Mouse (Mus musculus): Measurements from ENCODE around the gene Tmco4.

The Tmco4 gene

DNA sequence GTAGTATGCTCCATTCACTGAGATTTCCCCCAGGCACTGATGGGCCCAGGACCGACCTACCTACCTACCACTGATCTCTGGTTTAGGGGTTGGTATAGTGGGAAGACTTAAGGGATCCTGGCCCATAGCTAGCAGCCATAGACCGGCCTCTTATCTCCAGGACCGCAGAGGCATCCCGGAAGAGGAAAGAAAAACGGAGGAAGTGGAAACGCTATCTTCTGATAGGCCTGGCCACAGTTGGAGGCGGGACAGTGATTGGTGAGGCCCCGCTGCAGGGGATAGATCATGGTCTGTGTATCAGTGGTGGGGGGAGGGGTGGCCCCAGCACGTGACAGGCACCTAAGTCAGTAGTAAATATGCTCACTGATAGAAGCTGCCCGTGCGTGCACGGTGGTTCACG, 46.7 kb downstream of the Tmco4 start:
- no peak for DNase-seq (ENCODE audit: low spot score)

GRCm38 (mm10) chr4:139020385-139020784, 47.7 kb downstream of the Tmco4 start:
- DNase-seq (ENCODE audit: low spot score) = no peak

GRCm38 (mm10) chr4:139024379-139024778, 51.7 kb downstream of the Tmco4 start:
- DNase-seq (ENCODE audit: low spot score) = no peak

DNA sequence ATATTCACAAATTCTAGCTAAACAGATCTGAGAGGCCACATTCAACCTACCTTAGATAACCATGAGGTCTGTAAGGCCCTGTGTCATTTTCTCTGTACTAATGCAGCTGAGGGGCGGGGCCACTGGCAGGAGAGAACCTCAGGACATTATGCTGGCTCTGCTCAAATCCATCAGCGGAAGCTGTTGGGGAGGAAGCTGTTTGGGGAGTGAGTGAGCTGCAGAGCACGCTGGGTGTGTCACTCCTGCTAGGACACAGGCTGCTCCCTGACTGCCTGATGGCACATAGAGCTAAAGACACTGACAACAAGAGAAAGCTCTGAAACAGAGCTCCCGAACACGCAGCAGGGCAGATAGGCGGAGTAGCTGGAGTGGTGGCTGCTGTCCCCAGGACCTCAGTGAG, 58.0 kb downstream of the Tmco4 start:
- no peak for DNase-seq (ENCODE audit: low spot score)

- DNase-seq (ENCODE audit: low spot score) = no peak
Observed at GRCm38 (mm10) chr4:139032521-139032920, 59.8 kb downstream of the Tmco4 start.

GRCm38 (mm10) chr4:139033263-139034009, 60.7 kb downstream of the Tmco4 start:
- no peak for DNase-seq (ENCODE audit: low spot score)

DNA sequence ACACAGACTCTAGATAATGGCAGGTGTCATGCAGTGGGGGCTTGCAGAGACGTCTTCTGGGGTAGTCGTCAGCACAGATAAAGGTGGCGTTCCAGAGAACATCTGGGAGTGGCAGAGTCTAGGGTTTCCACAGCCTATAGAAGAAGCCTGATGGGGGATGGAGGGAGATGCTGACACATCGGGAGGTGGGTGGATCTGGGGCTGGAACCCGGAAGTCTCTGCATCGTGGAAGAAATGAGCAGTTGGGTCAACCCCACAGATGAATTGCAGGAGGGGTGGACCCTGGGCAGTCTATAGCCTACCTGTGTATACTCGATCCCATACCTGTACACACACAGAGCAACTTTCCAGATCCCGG, 61.3 kb downstream of the Tmco4 start:
- DNase-seq (ENCODE audit: low spot score) = no peak

DNA sequence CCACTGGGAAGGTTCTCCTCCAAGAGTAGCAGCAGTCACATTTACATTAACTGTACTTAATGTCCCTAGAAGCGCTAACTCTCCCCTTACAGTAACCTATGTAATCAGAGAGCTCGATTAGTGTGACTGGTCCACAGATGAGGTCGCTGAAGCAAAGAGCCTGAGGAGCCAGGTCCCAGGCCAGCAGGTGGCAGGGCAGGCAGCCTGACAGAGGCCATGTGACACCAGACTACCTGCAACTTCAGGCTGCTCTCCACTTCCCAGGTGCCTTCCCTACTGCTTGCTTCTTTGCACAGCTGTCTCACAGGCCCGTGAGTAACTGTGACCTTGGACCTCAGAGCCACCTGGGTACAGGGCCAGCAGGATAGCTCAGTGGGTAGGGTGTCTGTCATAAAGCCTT, 61.9 kb downstream of the Tmco4 start:
- no peak for DNase-seq (ENCODE audit: low spot score)

GRCm38 (mm10) chr4:139034942-139035341, 62.3 kb downstream of the Tmco4 start:
- DNase-seq (ENCODE audit: low spot score) = no peak

GRCm38 (mm10) chr4:139035799-139036198, 63.1 kb downstream of the Tmco4 start:
- no peak for DNase-seq (ENCODE audit: low spot score)

DNA sequence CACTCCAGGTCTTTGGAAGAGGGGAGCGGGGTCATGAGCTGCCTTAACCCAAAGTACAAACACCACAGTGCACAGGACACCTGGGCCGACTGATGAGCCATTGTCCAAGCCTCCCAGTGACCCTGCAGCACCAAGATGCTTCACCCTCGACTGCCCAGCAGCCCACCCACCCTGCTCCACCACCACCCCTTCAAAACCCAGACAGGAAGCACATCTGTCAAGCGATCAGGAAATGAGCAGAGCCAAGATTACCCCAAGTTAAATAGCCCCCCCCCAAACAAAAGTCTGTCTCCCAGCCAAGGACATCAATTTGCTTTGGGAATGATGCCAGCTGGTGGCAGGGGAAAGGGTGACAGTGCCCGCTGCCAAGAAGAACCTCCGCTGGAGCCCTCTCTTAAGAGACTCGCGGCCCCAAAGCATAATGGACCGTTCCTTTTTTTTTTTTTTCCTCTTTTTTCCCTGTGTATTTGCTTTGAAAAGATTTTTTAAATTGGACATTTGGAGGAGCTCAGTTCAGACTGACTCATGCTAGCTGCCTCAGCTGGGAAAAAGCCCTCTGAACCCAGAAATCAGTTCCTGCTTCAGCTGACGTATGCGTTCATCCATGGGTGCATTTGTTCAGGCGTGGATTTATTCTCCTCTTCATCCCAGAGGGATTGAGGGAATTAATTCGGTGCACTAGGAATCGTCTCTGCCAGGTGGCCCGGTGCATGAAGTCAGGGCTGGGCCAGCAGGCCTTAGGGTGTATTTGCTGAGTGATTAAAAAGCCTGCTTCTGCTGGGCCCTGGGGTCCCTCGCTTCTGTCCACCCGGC, 65.3 kb downstream of the Tmco4 start:
- DNase-seq (ENCODE audit: low spot score) = no peak

DNA sequence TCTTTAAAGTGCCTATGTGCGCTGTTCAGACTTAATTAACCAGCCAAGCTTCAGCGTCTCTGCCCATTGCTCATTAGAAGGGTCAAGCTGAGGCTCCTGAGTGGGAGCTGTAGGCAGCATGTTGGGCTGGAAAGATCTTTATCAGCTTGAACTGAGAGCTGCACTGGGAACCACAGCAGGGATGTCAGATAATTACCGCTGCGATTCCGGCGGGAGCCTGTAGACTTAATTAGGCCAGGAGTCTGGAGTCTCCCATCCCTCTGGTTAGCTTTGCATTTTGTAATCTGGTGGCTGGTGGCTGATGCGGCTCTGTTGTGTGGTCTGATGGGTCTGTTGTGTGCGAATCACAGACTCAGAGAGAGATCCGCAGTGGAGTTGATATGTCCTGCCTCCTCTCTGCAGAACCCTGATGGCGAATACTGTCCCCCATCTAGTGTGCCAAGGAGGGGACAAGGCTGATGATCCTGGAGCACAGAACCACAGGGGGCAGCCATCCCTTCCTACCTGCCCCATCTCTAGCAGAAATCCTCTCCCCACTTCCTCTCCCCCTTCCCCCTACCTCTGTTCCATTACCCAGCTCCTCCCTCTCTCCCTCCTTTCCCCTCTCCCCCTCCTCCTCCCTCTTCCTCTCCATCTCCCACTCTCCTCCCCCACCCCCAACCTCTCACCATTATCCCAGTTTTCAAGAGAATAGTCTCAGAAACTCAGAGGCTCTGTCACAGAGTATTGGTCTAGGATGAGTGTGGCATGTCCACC, 67.6 kb downstream of the Tmco4 start:
- DNase-seq (ENCODE audit: low spot score) = no peak

- no peak for DNase-seq (ENCODE audit: low spot score)
Observed at GRCm38 (mm10) chr4:139042611-139043010, 69.9 kb downstream of the Tmco4 start.

DNA sequence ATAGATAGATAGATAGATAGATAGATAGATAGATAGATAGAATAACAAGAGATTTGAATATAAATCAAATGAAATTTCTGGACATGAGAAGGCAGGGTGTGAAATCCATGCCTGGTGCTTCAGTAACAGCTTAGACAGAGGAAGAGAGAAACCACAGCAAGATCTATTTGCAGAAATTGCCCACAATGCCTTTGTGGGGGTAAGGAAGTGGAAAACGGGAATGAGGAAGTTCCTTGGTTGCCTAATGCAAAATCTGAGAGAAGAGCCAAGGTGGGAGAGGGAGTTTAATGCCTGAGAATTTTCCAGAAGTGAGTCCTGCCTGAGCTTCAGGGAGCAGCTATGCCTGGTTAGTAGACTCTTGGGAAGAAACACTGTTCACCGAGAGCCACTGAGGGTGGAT, 70.9 kb downstream of the Tmco4 start:
- DNase-seq (ENCODE audit: low spot score) = no peak

DNA sequence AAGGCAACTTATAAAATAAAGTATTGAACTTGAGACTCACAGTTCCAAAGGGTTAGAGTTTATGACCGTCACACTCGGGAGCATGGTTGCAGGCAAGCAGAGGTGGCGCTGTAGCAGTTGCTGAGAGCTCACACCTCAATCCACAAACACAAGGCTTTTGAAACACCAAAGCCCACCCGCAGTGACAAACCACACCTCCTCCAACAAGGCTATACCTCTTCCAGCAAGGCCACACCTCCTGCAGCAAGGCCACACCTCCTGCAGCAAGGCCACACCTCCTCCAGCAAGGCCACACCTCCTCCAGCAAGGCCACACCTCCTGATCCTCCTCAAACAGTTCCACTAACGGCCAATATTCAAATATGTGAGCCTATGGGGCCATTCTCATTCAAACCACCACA, 71.9 kb downstream of the Tmco4 start:
- no peak for DNase-seq (ENCODE audit: low spot score)

- no peak for DNase-seq (ENCODE audit: low spot score)
Observed at GRCm38 (mm10) chr4:139046354-139046753, 73.7 kb downstream of the Tmco4 start.

DNA sequence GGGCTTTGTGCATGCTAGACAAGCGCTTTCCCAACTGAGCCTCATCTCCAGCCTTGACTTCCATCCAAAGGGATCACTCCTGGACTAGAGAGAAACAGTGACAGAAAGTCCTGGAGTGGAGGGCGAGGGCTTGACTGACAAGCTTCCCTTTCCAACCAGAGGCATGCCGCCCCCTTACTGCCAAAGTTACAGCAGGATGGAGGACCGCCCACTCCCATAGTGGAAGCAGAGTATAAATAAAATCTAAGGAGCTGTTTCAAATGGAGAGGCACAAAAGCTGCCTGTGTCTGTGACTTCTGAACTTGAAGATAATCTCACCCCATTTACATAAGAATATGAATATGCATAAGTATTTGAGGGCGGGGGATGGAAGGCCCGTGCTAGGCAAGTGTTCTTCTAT, 75.8 kb downstream of the Tmco4 start:
- peak; percentile 64 for DNase-seq (ENCODE audit: low spot score)

DNA sequence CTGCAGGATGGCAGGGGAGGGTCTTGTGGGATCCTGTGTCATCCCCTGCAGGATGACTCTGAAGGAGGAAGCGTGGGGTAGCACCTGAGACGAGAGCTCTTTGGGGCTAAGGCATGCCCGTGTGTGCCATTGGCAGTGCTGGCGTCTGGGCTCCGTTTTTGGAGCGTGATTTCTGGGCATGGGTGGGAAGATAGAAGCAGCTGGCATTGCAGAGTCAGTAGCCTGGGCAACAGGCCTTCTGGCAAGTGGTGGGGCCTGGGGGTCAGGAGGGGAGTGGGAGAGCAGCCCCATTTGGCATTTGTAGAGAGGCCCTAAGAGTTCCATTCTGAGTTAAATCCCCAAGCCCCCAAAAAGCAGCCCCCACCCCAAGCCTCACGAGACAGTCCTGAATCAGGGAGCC, 80.1 kb downstream of the Tmco4 start:
- DNase-seq (ENCODE audit: low spot score) = no peak

DNA sequence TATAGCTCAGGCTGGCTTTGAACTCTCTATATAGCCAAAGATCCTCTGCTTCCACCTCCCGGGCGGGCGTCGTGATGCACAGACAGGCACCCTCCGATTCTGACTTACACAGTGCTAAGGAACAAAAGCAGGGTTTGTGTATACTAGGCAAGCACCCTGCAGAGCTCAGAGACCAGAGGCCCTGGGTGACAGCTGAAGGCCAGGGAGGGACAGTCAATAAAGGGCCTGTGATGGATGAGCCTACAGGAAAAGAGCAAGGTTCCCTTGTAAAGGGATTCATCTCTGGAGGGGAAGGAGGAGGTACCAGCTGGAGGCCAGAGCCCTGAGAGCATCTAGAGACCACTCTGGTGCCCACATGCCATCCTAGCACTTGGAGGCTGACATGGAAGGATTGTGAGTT, 80.7 kb downstream of the Tmco4 start:
- DNase-seq (ENCODE audit: low spot score) = no peak

DNA sequence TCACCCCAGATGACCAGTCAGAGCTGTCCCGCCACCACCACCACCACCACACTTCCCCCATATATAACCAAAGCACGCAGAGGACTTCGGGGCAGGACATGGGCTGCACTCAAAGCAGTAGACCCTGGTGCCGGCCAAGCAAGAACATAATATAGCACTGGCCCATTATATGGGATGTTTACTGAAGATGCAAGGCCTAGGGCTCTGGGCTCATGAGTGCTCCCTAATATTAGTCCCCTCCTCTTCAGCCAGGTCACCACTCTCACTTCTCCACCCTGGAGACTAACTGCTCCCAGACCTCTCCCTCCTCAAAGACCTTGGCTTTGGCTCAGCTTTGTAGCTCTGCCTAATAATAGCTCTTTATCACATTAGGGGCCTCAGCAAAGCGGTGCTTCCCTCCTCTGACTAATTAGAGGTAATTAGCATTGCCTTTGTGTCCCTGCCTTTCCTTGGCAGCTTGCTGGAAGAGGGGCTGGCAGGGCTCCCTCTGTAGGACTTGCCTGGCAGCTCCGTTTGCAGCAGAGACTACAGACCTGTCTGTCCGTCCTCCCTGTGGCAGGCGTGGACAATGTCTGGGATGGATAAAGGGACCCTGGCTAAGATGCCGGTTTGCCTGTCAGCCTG, 81.7 kb downstream of the Tmco4 start:
- DNase-seq (ENCODE audit: low spot score) = peak; percentile 57

DNA sequence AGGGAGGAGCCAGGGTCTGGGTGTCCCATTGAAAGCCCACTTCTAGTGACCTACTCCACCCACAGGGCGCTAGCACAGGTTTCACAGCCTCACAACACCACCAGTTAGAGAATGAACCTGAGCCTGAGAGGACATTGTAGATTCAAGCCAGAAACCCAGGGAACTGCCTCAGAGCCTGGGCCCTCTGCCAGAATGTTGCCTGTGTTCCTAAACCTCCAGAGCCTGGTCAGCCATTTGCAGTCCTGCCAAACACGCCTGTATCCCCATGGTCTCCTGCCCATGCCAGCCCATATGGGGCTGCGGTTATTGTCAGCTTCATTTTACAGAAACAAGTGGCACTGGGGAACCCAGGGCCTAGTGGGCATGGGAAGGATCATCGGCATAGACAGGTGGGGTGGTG, 82.6 kb downstream of the Tmco4 start:
- DNase-seq (ENCODE audit: low spot score) = no peak

GRCm38 (mm10) chr4:139055744-139056143, 83.1 kb downstream of the Tmco4 start:
- DNase-seq (ENCODE audit: low spot score) = no peak
